Mouse (Mus musculus) spleen, postnatal 14 days (tissue): ENCODE results near the gene Vash1.

Source experiments
- DNase-seq, 2 experiments: peaks; one replicate each; pipeline ENCODE4 v3.0.0; 2021 to 2022; ENCODE audit warnings: low spot score in 2 of 2

Gene Vash1

DNA sequence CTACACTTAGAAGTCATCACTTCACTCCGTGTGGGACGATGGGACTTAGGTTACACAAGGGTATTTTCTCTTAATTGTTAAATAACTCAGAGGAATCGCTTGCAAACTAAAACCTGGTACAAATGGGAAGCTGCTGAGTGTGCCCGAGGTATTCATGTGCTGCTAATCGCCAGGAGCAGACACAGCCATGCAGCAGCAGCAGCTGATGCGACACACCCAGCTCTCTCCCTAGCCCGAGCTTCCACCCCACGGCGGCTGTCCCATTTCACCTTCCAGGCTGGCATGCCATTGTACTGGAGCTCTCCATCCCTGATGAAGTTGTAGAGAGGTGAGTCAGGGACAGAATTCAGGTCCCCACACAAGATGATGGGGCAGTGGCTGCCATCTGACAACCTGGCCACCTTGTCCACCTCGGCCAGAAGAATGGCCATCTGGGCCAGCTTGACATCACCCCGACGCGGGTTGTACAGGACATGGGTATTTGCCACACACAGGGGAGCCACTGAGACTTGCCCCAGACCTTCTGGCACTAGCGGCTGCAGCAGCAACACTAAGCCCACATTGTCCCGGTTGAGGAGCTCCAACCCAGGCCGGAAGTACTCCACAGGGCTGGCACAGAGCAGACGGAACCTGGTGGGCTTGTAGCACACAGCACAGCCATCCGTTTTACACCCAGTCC, 41.6 kb downstream of the Vash1 start:
- no peak for DNase-seq

- DNase-seq = no peak
Observed at GRCm38 (mm10) chr12:86721453-86721852, 43.0 kb downstream of the Vash1 start.

DNA sequence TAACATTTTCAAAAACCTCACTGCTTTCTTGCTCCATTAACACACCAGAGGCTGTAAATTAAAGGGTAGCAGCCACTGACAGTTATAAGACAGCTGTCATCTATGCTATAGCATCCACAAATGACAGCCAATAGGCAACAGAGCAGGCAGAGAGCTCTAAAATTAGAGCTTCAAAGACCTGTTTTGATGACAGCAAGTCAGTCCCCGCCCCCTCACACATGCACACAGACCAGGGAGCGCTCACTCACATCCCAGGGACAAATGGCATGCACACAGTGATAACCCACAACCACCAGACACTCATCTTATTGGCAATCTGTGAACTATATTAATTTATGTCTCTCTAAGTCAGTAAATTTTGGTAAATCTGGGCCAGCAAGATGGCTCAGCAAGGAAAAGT, 45.8 kb downstream of the Vash1 start:
- no peak for DNase-seq

- DNase-seq = no peak
Observed at GRCm38 (mm10) chr12:86725706-86726105, 47.2 kb downstream of the Vash1 start.

DNA sequence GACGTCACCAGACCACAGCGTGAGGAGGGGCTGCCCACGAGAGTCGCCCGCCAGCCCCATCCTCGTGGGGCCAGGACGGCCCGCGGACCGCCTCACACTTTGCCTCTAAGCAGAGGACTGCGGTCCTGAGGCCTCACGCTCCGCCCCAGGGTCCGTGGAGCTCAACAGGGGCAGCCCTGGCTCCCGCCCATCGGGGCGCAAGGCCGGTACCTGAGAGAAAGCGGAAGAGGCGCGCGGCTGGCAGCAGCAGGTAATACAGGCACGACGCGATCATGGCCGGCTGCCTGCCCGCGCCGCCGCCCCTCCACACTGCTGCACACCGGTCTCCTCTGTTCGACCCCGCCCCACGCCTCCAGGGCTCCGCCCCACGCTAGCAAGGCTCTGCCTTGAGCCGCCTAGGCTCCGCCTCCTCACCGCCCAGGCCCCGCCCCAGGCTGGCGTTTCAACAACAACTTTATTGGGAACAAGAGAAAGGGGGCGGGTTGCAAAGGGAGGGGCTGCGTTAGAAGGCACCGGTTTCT, 47.7 kb downstream of the Vash1 start, which contains the start of gene Angel1:
Gene Angel1 (minus strand): TSS at position 341 of the 521 bp plus-strand sequence.
- peak; percentile 88 to 92 for DNase-seq

GRCm38 (mm10) chr12:86734319-86734810, 55.9 kb downstream of the Vash1 start, which contains the start of gene Lrrc74a:
TSS of gene Lrrc74a (plus strand) at chr12:86734369.
- no peak for DNase-seq
